Mouse (Mus musculus): Measurements from ENCODE around the gene Actl6b.

Gene Actl6b

GRCm38 (mm10) chr5:137553411-137553837, at the start of gene Actl6b:
Gene Actl6b (plus strand): TSS chr5:137553517.
- DNase-seq (ENCODE audit: low spot score in 2 of 2): peak; percentile 89 to 90

GRCm38 (mm10) chr5:137504041-137504440, 49.3 kb upstream of the Actl6b start:
- DNase-seq (ENCODE audit: low spot score in 2 of 2): no peak

- DNase-seq (ENCODE audit: low spot score in 2 of 2): peak; percentile 74 to 75
These were observed 43.3 kb upstream of the Actl6b start for GRCm38 (mm10) chr5:137510014-137510501.

GRCm38 (mm10) chr5:137510573-137511390, 42.5 kb upstream of the Actl6b start:
- DNase-seq (ENCODE audit: low spot score in 2 of 2): no peak

GRCm38 (mm10) chr5:137511706-137512105, 41.6 kb upstream of the Actl6b start:
- no peak for DNase-seq (ENCODE audit: low spot score in 2 of 2)

- DNase-seq (ENCODE audit: low spot score in 2 of 2): no peak
These were observed 40.2 kb upstream of the Actl6b start for GRCm38 (mm10) chr5:137512847-137513794.

GRCm38 (mm10) chr5:137513951-137514721, 39.2 kb upstream of the Actl6b start:
- DNase-seq (ENCODE audit: low spot score in 2 of 2): no peak

- no peak for DNase-seq (ENCODE audit: low spot score in 2 of 2)
These were observed 38.5 kb upstream of the Actl6b start for GRCm38 (mm10) chr5:137514811-137515210.

GRCm38 (mm10) chr5:137518436-137518835, 34.9 kb upstream of the Actl6b start, which contains the start of gene Gigyf1:
Gene Gigyf1 (plus strand): TSS chr5:137518548.
- DNase-seq (ENCODE audit: low spot score in 2 of 2): no peak

- no peak for DNase-seq (ENCODE audit: low spot score in 2 of 2)
These were observed 33.4 kb upstream of the Actl6b start for GRCm38 (mm10) chr5:137519691-137520550.

- no peak for DNase-seq (ENCODE audit: low spot score in 2 of 2)
These were observed 31.5 kb upstream of the Actl6b start for GRCm38 (mm10) chr5:137521861-137522260.

GRCm38 (mm10) chr5:137522711-137523110, 30.6 kb upstream of the Actl6b start:
- no peak for DNase-seq (ENCODE audit: low spot score in 2 of 2)

- no peak for DNase-seq (ENCODE audit: low spot score in 2 of 2)
These were observed 29.7 kb upstream of the Actl6b start for GRCm38 (mm10) chr5:137523396-137524250.

GRCm38 (mm10) chr5:137524251-137524515, 29.1 kb upstream of the Actl6b start:
- DNase-seq (ENCODE audit: low spot score in 2 of 2): no peak

GRCm38 (mm10) chr5:137524671-137525070, 28.6 kb upstream of the Actl6b start:
- no peak for DNase-seq (ENCODE audit: low spot score in 2 of 2)

- no peak for DNase-seq (ENCODE audit: low spot score in 2 of 2)
These were observed 27.8 kb upstream of the Actl6b start for GRCm38 (mm10) chr5:137525511-137525910.

- DNase-seq (ENCODE audit: low spot score in 2 of 2): no peak
These were observed 27.0 kb upstream of the Actl6b start for GRCm38 (mm10) chr5:137526192-137526936.

- DNase-seq (ENCODE audit: low spot score in 2 of 2): no peak
These were observed 25.9 kb upstream of the Actl6b start for GRCm38 (mm10) chr5:137527413-137527812.
